Mouse (Mus musculus) hindbrain, embryonic 16.5 days (tissue): ENCODE measurements around the gene Rhbdd1. TPM values are rescaled to one million over a fixed set of nuclear protein-coding genes. Genes with fewer than 3 reads are reported as not detected.

ENCODE experiments used
- ATAC-seq: fragments of 200-750 bp; cut with Nextera tagmentation; 2 replicates; pipeline ENCODE4 v1.8.0; 2017; ENCODE audit warnings: moderate TSS enrichment, moderate library complexity
- H3K27ac ChIP-seq: fragments of 300-500 bp; sonication (generic); 2 replicates; pipeline ENCODE4 v1.5.1; 2014; ENCODE audit warnings: low read depth, mild to moderate bottlenecking, control low read depth, low read length, moderate library complexity
- H3K27me3 ChIP-seq: fragments of 300-500 bp; sonication (generic); replicated peaks from 2 replicates; pipeline ENCODE4 v1.6.1; 2014; ENCODE audit warnings: low read length; ENCODE audit not compliant: control insufficient read depth, insufficient read depth
- H3K36me3 ChIP-seq: fragments of 300-500 bp; sonication (generic); 2 replicates; pipeline ENCODE4 v1.6.1; 2014; ENCODE audit warnings: mild to moderate bottlenecking, low read length, moderate library complexity, mixed read lengths; ENCODE audit not compliant: control insufficient read depth, insufficient read depth
- H3K4me1 ChIP-seq: fragments of 300-500 bp; sonication (generic); 2 replicates; pipeline ENCODE4 v1.6.1; 2014; ENCODE audit warnings: low read depth, low read length; ENCODE audit not compliant: control insufficient read depth, insufficient read depth
- H3K4me2 ChIP-seq: fragments of 300-500 bp; sonication (generic); 2 replicates; pipeline ENCODE4 v1.6.1; 2014; ENCODE audit warnings: mild to moderate bottlenecking, low read length, control low read depth, moderate library complexity
- H3K4me3 ChIP-seq: fragments of 300-500 bp; sonication (generic); 2 replicates; pipeline ENCODE4 v1.5.1; 2014; ENCODE audit warnings: mild to moderate bottlenecking, low read length, control low read depth, moderate library complexity
- H3K9ac ChIP-seq: fragments of 300-500 bp; sonication (generic); 2 replicates; pipeline ENCODE4 v1.6.1; 2014; ENCODE audit warnings: low read depth, mild to moderate bottlenecking, control low read depth, low read length, moderate library complexity
- H3K9me3 ChIP-seq: fragments of 300-500 bp; sonication (generic); 2 replicates; pipeline ENCODE4 v1.6.1; 2014; ENCODE audit warnings: mild to moderate bottlenecking, low read length, moderate library complexity; ENCODE audit not compliant: control insufficient read depth
- WGBS: fragments of 180-500 bp; shearing (Covaris S2); extraction: QIAGEN DNeasy Blood & Tissue Kit; methylation state at CpG from one replicate; pipeline ENCODE4 v1.1.7; 2014; 5-methylcytosine and 5-hydroxymethylcytosine counted together
- polyA plus RNA-seq: library from polyadenylated mRNA; unstranded; fragments of >200 nt; fragmentation: Nextera tagmentation; extraction: Ambion mirVana; gene quantifications from 2 replicates; pipeline ENCODE4 v1.2.1, GENCODE M21; 2015

Rhbdd1 gene
- polyA plus RNA-seq, 1 experiment from 2014 or later = 3.8 TPM

GRCm38 (mm10) chr1:82371636-82372428 is 55.6 kb downstream of the Rhbdd1 start:
- no peaks in the 10 kb centered on the region for H3K4me1 ChIP-seq
- H3K36me3 ChIP-seq = no peaks in the 10 kb centered on the region
- no peaks in the 10 kb centered on the region for H3K27me3 ChIP-seq
- H3K9ac ChIP-seq = no peak overlapping the region
- H3K4me3 ChIP-seq = no peak overlapping the region
- WGBS = 75% methylated on average over 5 of the region's 5 CpGs
- H3K9me3 ChIP-seq = no peaks in the 10 kb centered on the region
- H3K27ac ChIP-seq = no peak overlapping the region
- ATAC-seq = no peak
- no peak overlapping the region for H3K4me2 ChIP-seq

- 98% methylated on average over 8 of the region's 8 CpGs for WGBS
- Histone ChIP-seq H3K36me3 (no peaks in the 10 kb centered on the region), H3K9ac (no peak overlapping the region), H3K9me3 (no peaks in the 10 kb centered on the region), H3K27me3 (no peaks in the 10 kb centered on the region), H3K27ac (no peak overlapping the region), H3K4me2 (no peak overlapping the region), H3K4me3 (no peak overlapping the region), H3K4me1 (no peaks in the 10 kb centered on the region)
- no peak for ATAC-seq
These were observed 57.7 kb downstream of the Rhbdd1 start for GRCm38 (mm10) chr1:82373924-82374323.

DNA sequence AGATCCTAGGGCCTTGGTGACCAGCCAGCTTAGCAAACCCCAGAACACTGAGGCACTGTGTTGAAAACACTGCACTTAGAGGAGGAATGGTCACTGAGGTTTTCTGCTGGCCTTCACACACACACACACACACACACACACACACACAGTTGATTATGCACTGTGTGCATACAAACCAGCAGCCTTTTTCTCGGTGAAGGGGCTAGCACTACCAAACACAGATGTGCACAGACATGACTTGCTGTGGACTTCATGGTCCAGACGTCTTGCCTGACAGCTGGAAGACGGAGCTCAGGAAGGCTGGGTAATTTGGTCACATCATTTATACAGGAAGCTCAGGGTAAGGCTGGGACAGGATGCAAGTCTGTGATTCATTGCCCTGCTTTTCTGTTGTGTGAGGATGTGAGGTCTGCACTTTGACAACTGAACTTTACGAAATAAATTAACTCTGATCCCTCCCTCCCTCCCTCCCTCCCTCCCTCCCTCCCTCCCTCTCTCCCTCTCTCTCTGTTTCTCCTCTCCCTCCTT is 58.6 kb downstream of the Rhbdd1 start:
- Histone ChIP-seq H3K9ac (no peak overlapping the region), H3K4me2 (no peak overlapping the region), H3K27me3 (no peaks in the 10 kb centered on the region), H3K9me3 (no peaks in the 10 kb centered on the region), H3K36me3 (no peaks in the 10 kb centered on the region), H3K4me1 (no peaks in the 10 kb centered on the region), H3K27ac (no peak overlapping the region), H3K4me3 (no peak overlapping the region)
- no peak for ATAC-seq
- WGBS = 46% methylated on average over 4 of the region's 4 CpGs

GRCm38 (mm10) chr1:82375452-82375851 is 59.2 kb downstream of the Rhbdd1 start:
- Histone ChIP-seq H3K9me3 (no peaks in the 10 kb centered on the region), H3K36me3 (no peaks in the 10 kb centered on the region), H3K4me2 (no peak overlapping the region), H3K27me3 (no peaks in the 10 kb centered on the region), H3K27ac (no peak overlapping the region), H3K9ac (no peak overlapping the region), H3K4me3 (no peak overlapping the region), H3K4me1 (no peaks in the 10 kb centered on the region)
- no peak for ATAC-seq
- 64% methylated on average over 3 of the region's 3 CpGs for WGBS

- 41% methylated on average over 4 of the region's 4 CpGs for WGBS
- no peaks in the 10 kb centered on the region for H3K27me3 ChIP-seq
- H3K4me1 ChIP-seq = peaks cover 7% of the 10 kb centered on the region; the same call in 1 of the 2 replicates
- H3K4me2 ChIP-seq = no peak overlapping the region
- H3K4me3 ChIP-seq = no peak overlapping the region
- H3K9me3 ChIP-seq = no peaks in the 10 kb centered on the region
- H3K36me3 ChIP-seq = no peaks in the 10 kb centered on the region
- ATAC-seq = no peak
- no peak overlapping the region for H3K27ac ChIP-seq
- no peak overlapping the region for H3K9ac ChIP-seq
These were observed 65.7 kb downstream of the Rhbdd1 start for GRCm38 (mm10) chr1:82381946-82382345.

GRCm38 (mm10) chr1:82384106-82384505 is 67.9 kb downstream of the Rhbdd1 start:
- H3K4me3 ChIP-seq = no peak overlapping the region
- no peaks in the 10 kb centered on the region for H3K9me3 ChIP-seq
- no peak overlapping the region for H3K4me2 ChIP-seq
- no peaks in the 10 kb centered on the region for H3K36me3 ChIP-seq
- H3K27me3 ChIP-seq = no peaks in the 10 kb centered on the region
- no peak overlapping the region for H3K9ac ChIP-seq
- ATAC-seq = no peak
- no peak overlapping the region for H3K27ac ChIP-seq
- 69% methylated on average over 2 of the region's 2 CpGs for WGBS
- H3K4me1 ChIP-seq = peaks cover 7% of the 10 kb centered on the region; the same call in 1 of the 2 replicates

- Histone ChIP-seq H3K36me3 (no peaks in the 10 kb centered on the region), H3K27ac (no peak overlapping the region), H3K9me3 (no peaks in the 10 kb centered on the region), H3K4me3 (no peak overlapping the region), H3K9ac (no peak overlapping the region), H3K4me2 (no peak overlapping the region), H3K4me1 (peaks cover 7% of the 10 kb centered on the region; the same call in 1 of the 2 replicates), H3K27me3 (no peaks in the 10 kb centered on the region)
- 38% methylated on average over 9 of the region's 9 CpGs for whole genome bisulfite sequencing
- no peak for ATAC-seq
These were observed 68.8 kb downstream of the Rhbdd1 start for GRCm38 (mm10) chr1:82385054-82385453.

GRCm38 (mm10) chr1:82385827-82386230 is 69.6 kb downstream of the Rhbdd1 start:
- Histone ChIP-seq H3K4me3 (no peak overlapping the region), H3K4me2 (no peak overlapping the region), H3K4me1 (peaks cover 7% of the 10 kb centered on the region; the same call in 1 of the 2 replicates), H3K9ac (no peak overlapping the region), H3K27ac (peak overlapping the region; percentile 63), H3K27me3 (no peaks in the 10 kb centered on the region), H3K9me3 (no peaks in the 10 kb centered on the region), H3K36me3 (no peaks in the 10 kb centered on the region)
- 26% methylated on average over 4 of the region's 4 CpGs for WGBS
- ATAC-seq = peak; percentile 76

DNA sequence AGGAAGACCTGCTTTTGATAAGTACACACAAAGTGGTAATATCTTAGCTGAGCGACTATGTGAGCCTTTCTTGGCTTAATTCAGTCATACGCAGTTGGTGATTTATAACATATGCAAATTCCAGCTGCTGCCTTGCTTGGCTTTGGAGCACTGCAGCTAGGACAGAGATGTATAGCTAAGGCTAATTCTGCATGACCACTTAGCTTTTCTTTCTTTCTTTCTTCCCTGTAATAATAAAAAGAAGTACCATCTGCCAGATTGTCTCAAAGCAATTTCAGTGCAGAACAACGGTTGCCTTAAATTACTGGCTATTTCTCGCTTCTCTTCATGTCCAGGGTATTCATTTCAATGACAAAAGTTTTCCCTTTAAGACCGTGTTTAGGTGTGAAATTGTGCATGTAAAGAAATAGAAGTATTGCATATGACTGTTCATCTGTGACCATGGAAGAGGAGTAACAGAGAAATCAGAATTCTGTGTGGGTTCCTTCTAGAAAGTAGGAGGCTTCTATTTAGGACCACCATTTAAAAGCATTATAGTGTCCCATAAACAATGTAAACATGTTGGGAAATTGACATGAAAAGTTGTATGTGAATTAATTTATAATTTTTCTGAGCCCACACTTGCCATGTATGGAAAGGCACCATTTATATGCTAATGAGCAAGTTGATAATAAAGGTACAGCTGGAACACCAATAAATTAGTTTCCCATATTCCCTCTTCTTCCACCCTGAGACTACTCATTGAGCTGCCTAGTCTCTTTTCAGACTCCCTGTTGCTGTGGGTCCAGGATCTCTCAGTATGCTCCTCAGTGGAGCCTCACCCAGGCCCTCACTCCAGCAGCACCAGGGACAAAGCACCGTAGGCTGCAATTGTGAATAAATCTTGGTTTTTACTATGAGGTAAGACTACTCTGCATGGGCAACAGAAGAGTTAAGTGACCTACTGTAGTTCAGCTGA is 70.8 kb downstream of the Rhbdd1 start:
- Histone ChIP-seq H3K9ac (no peak overlapping the region), H3K4me2 (no peak overlapping the region), H3K36me3 (no peaks in the 10 kb centered on the region), H3K4me1 (peaks cover 7% of the 10 kb centered on the region; the same call in 1 of the 2 replicates), H3K9me3 (no peaks in the 10 kb centered on the region), H3K27ac (no peak overlapping the region), H3K27me3 (no peaks in the 10 kb centered on the region), H3K4me3 (no peak overlapping the region)
- ATAC-seq = no peak
- WGBS = 26% methylated on average over 6 of the region's 6 CpGs
